Mouse (Mus musculus) activated CD4-positive, CD25-positive, alpha-beta regulatory T cell, adult 4 months (primary cell): ENCODE data around the gene Ccdc138. TPM values are rescaled to one million over a fixed set of nuclear protein-coding genes. Genes with fewer than 3 reads are reported as not detected.

Experiments
- ATAC-seq: one replicate; pipeline ENCODE4 v1.8.0; 2017
- polyA plus RNA-seq, 2 experiments: library from polyadenylated mRNA; unstranded; fragments of 100-300 nt; shearing (Covaris generic); gene quantifications; one replicate each; pipeline ENCODE4 v1.2.1; 2017

Gene Ccdc138
- polyA plus RNA-seq, 2 experiments from 2014 or later: 3.3 to 5.3 TPM

GRCm38 (mm10) chr10:58585427-58586223 lies 87.9 kb downstream of the Ccdc138 start:
- no peak for ATAC-seq

GRCm38 (mm10) chr10:58594486-58594885 lies 96.7 kb downstream of the Ccdc138 start:
- ATAC-seq: no peak

- no peak for ATAC-seq
These were observed 97.4 kb downstream of the Ccdc138 start for GRCm38 (mm10) chr10:58595197-58595596.

- ATAC-seq: no peak
These were observed 98.1 kb downstream of the Ccdc138 start for GRCm38 (mm10) chr10:58595821-58596220.

GRCm38 (mm10) chr10:58600151-58600550 lies 102.4 kb downstream of the Ccdc138 start:
- no peak for ATAC-seq

- ATAC-seq: no peak
These were observed 103.2 kb downstream of the Ccdc138 start for GRCm38 (mm10) chr10:58600983-58601382.

- ATAC-seq: no peak
These were observed 103.7 kb downstream of the Ccdc138 start for GRCm38 (mm10) chr10:58601431-58601901.

- ATAC-seq: no peak
These were observed 104.2 kb downstream of the Ccdc138 start for GRCm38 (mm10) chr10:58601946-58602345.

GRCm38 (mm10) chr10:58604779-58605178 lies 107.0 kb downstream of the Ccdc138 start:
- no peak for ATAC-seq

GRCm38 (mm10) chr10:58606356-58606755 lies 108.6 kb downstream of the Ccdc138 start:
- no peak for ATAC-seq

- no peak for ATAC-seq
These were observed 111.1 kb downstream of the Ccdc138 start for GRCm38 (mm10) chr10:58608858-58609257.

- ATAC-seq: no peak
These were observed 112.9 kb downstream of the Ccdc138 start for GRCm38 (mm10) chr10:58610484-58611261.

- no peak for ATAC-seq
These were observed 116.9 kb downstream of the Ccdc138 start for GRCm38 (mm10) chr10:58614601-58615000.

- ATAC-seq: no peak
These were observed 118.8 kb downstream of the Ccdc138 start for GRCm38 (mm10) chr10:58616565-58616964.

GRCm38 (mm10) chr10:58618501-58619216 lies 120.9 kb downstream of the Ccdc138 start:
- ATAC-seq: no peak

- no peak for ATAC-seq
These were observed 121.5 kb downstream of the Ccdc138 start for GRCm38 (mm10) chr10:58619266-58619665.

GRCm38 (mm10) chr10:58624848-58625711 lies 127.3 kb downstream of the Ccdc138 start:
- ATAC-seq: no peak

Other genes with a start within 250 kb of the Ccdc138 start
- gene Gcc2, start 242.5 kb upstream of the Ccdc138 start, polyA plus RNA-seq: 10 to 100 TPM; 62.5 to 73.9 TPM
- 10 to 100 TPM; 81.3 to 93.4 TPM for gene Lims1, start 174.5 kb upstream of the Ccdc138 start, polyA plus RNA-seq
- 10 to 100 TPM; 20.7 to 23.2 TPM for gene Ranbp2, start 51.0 kb upstream of the Ccdc138 start, polyA plus RNA-seq
- under 1 TPM in 1 of 2 experiments, not detected in 1; 0.09 TPM for gene Edar, start 177.7 kb downstream of the Ccdc138 start, polyA plus RNA-seq
- gene Gm17542, start 220.3 kb downstream of the Ccdc138 start, polyA plus RNA-seq: not detected